Mouse (Mus musculus) midbrain, embryonic 16.5 days (tissue): ENCODE data around the gene Gm20388. TPM values are rescaled to one million over a fixed set of nuclear protein-coding genes. Genes with fewer than 3 reads are reported as not detected.

Experiments
- ATAC-seq: fragments of 200-750 bp; cut with Nextera tagmentation; 2 replicates; pipeline ENCODE4 v1.8.0; 2017; ENCODE audit warnings: moderate TSS enrichment
- H3K27ac ChIP-seq: fragments of 300-500 bp; sonication (generic); 2 replicates; pipeline ENCODE4 v1.5.1; 2014; ENCODE audit warnings: mild to moderate bottlenecking, low read length, mixed read lengths
- H3K27me3 ChIP-seq: fragments of 300-500 bp; sonication (generic); 2 replicates; pipeline ENCODE4 v1.6.1; 2014; ENCODE audit warnings: low read depth, low read length, mixed read lengths; ENCODE audit not compliant: control insufficient read depth, insufficient read depth
- H3K36me3 ChIP-seq: fragments of 300-500 bp; sonication (generic); 2 replicates; pipeline ENCODE4 v1.6.1; 2014; ENCODE audit warnings: mild to moderate bottlenecking, low read length, moderate library complexity, mixed read lengths; ENCODE audit not compliant: control insufficient read depth, insufficient read depth
- H3K4me1 ChIP-seq: fragments of 300-500 bp; sonication (generic); 2 replicates; pipeline ENCODE4 v1.6.1; 2014; ENCODE audit warnings: mild to moderate bottlenecking, low read length, mixed read lengths; ENCODE audit not compliant: control insufficient read depth, insufficient read depth
- H3K4me2 ChIP-seq: fragments of 300-500 bp; sonication (generic); 2 replicates; pipeline ENCODE4 v1.6.1; 2014; ENCODE audit warnings: mild to moderate bottlenecking, low read length, mixed read lengths
- H3K4me3 ChIP-seq: fragments of 300-500 bp; sonication (generic); 2 replicates; pipeline ENCODE4 v1.5.1; 2014; ENCODE audit warnings: low read depth, mild to moderate bottlenecking, low read length, moderate library complexity, mixed read lengths
- H3K9ac ChIP-seq: fragments of 300-500 bp; sonication (generic); 2 replicates; pipeline ENCODE4 v1.6.1; 2014; ENCODE audit warnings: low read depth, low read length, mixed read lengths
- H3K9me3 ChIP-seq: fragments of 300-500 bp; sonication (generic); replicated peaks from 2 replicates; pipeline ENCODE4 v1.6.1; 2014; ENCODE audit warnings: mild to moderate bottlenecking, low read length, mixed read lengths; ENCODE audit not compliant: control insufficient read depth, poor library complexity, severe bottlenecking
- WGBS: fragments of 180-500 bp; shearing (Covaris S2); extraction: QIAGEN DNeasy Blood & Tissue Kit; methylation state at CpG from one replicate; pipeline ENCODE4 v1.1.7; 2014; 5-methylcytosine and 5-hydroxymethylcytosine counted together
- polyA plus RNA-seq: library from polyadenylated mRNA; unstranded; fragments of >200 nt; fragmentation: Nextera tagmentation; extraction: Ambion mirVana; gene quantifications from 2 replicates; pipeline ENCODE4 v1.2.1, GENCODE M21; 2015

Gm20388 gene
- polyA plus RNA-seq, 1 experiment from 2014 or later = 7.5 TPM

DNA sequence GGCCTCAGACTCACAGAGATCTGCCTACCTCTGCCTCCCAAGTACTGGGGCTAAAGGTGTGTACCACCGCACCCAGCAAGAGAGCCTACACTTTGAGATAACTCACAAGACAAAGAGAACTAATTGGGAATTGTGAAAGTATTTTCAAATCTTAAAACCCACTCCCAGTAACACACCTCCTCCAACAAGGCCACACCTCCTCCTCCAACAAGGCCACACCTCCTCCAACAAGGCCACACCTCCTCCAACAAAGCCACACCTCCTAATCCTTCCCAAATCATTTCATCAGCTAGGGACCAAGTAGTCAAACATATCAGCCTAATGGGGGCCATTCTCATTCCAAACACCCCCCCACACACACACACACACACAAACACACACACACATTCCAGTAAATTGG, 3863.8 kb downstream of the Gm20388 start:
- Histone ChIP-seq H3K27me3 (no peaks in the 10 kb centered on the region), H3K27ac (no peak overlapping the region), H3K4me3 (no peak overlapping the region), H3K4me1 (no peaks in the 10 kb centered on the region; the same call in 1 of the 2 replicates), H3K9ac (no peak overlapping the region), H3K4me2 (no peak overlapping the region), H3K9me3 (no peaks in the 10 kb centered on the region), H3K36me3 (no peaks in the 10 kb centered on the region)
- WGBS = 95% methylated on average over 1 of the region's 1 CpGs
- ATAC-seq = no peak

DNA sequence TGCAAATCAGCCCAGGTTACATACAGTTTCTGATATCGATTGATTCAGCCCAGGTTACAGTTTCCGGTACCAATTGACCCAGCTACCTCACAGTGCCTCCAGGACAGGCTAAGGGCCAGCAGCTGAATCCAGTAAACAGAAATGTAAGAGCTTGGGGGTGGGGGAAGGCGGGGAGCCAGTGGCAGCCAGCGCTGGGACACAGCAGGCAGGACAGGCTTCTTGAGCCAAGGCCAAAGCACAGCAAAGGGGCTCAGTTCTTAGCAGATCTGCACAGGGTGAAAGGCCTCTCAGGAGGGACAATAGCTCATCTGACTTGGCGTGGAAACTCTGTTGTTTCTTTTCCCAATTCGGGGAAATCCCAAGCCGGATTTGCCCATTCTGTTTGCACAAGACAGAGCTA, 3866.7 kb downstream of the Gm20388 start:
- 31% methylated on average over 7 of the region's 7 CpGs for WGBS

DNA sequence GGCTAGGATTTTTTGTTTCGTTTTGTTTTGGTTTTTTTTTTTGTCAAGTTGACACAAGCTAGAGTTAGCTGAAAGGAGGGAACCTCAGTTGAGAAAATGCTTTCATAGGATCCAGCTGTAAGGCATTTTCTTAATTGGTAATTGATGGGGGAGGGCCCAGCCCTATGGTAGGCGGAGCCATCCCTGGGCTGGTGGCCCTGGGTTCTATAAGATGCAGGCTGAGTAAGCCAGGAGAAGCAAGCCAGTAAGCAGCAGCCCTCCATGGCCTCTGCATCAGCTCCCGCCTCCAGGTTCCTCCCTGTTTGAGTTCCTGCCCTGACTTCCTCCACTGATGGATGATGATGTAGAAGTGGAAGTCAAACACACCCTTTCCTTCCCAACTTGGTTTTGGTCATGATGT, 3869.8 kb downstream of the Gm20388 start:
- 73% methylated on average over 3 of the region's 3 CpGs for WGBS

More for the DNA sequence above, 3866.7 kb downstream of the Gm20388 start:
- Histone ChIP-seq H3K9me3 (no peaks in the 10 kb centered on the region), H3K9ac (no peak overlapping the region), H3K4me1 (no peaks in the 10 kb centered on the region; the same call in 1 of the 2 replicates), H3K27ac (no peak overlapping the region), H3K27me3 (no peaks in the 10 kb centered on the region), H3K36me3 (no peaks in the 10 kb centered on the region), H3K4me2 (no peak overlapping the region), H3K4me3 (no peak overlapping the region)
- ATAC-seq = no peak

DNA sequence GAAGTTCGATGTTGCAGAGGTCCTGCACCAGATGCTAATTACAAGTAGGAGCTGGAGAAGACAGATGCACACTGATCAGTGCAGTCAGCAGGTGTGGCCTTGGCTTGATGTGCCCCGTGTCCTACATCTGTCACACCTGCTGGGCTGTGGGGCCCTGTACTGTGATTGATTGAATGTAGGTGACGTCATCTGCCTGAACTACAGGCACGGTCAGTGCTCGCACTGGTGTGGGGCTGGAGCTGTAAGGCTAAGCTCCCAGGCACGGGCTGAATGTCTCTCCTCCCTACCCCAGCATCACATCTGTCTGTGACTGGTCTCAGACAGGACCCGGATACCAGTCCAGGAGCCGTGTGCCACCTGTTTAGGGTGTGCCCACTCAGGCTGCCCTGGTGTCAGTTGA, 3870.6 kb downstream of the Gm20388 start:
- no peaks in the 10 kb centered on the region; the same call in 1 of the 2 replicates for H3K4me1 ChIP-seq
- H3K27ac ChIP-seq = no peak overlapping the region
- WGBS = 66% methylated on average over 8 of the region's 8 CpGs
- no peak overlapping the region for H3K4me3 ChIP-seq
- no peak overlapping the region for H3K9ac ChIP-seq
- no peaks in the 10 kb centered on the region for H3K36me3 ChIP-seq
- no peaks in the 10 kb centered on the region for H3K27me3 ChIP-seq
- H3K4me2 ChIP-seq = no peak overlapping the region
- no peak for ATAC-seq
- H3K9me3 ChIP-seq = no peaks in the 10 kb centered on the region

More for the DNA sequence above, 3869.8 kb downstream of the Gm20388 start:
- no peaks in the 10 kb centered on the region for H3K9me3 ChIP-seq
- no peak for ATAC-seq
- no peaks in the 10 kb centered on the region for H3K36me3 ChIP-seq
- no peak overlapping the region for H3K4me2 ChIP-seq
- H3K27ac ChIP-seq = no peak overlapping the region
- H3K4me1 ChIP-seq = no peaks in the 10 kb centered on the region; the same call in 1 of the 2 replicates
- no peaks in the 10 kb centered on the region for H3K27me3 ChIP-seq
- H3K9ac ChIP-seq = no peak overlapping the region
- no peak overlapping the region for H3K4me3 ChIP-seq

DNA sequence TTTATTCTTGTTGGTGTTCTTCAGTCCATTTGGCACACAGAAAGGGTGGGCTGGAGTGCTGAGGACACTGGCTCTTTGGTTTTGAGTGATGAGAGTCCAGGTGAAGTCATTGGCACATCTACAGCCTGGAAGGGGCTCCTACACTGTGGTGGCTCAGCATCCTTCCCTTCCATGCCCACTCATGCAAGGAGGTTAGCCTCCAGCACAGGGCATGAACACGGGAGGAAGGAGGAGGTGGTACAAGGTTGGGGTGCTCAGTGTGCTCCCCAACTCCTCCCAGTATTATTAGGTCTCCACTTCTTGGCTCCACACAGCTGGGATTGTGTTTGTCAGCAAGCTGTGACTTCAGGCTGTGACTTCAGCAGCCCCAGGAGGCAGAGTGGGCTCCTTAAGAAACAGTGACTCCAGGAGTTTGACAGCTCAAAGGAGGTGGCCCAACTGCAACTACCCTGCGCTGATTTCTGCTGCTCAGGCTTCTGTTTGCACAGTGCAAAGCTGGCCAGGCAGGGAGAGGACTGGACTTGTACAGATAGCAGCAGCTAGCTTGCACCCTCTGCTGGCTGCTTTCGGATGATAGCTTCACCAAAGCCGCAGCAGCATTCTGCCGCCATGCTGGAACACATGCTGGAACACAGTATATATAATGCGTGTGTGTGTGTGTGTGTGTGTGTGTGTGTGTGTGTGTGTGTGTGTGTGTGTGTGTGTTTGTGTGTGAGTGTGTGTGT, 3873.0 kb downstream of the Gm20388 start:
- Histone ChIP-seq H3K36me3 (no peaks in the 10 kb centered on the region), H3K4me2 (no peak overlapping the region), H3K9me3 (no peaks in the 10 kb centered on the region), H3K27ac (no peak overlapping the region), H3K4me1 (no peaks in the 10 kb centered on the region), H3K27me3 (no peaks in the 10 kb centered on the region), H3K4me3 (no peak overlapping the region), H3K9ac (no peak overlapping the region)
- ATAC-seq = peak; percentile 89
- 11% methylated on average over 6 of the region's 6 CpGs for WGBS

DNA sequence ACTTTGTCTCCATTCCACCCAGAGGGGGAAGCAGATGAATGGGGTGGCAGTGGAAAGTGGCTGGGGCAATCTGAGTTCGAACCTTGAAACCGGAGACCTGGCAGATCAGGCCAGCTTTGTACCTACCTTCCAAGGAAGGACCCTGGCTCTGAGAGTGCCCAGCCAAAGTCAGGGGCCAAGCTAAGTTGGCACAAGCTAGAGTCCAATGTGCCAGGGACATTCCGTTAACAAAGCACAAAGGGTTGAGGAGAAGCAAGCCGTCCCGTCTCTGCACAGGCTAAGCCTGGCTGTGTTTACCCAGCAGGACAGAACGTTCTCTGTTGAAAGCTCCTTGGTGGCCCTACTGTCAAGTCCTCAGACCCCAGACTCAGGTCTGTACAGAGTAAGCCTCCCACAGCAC, 3875.5 kb downstream of the Gm20388 start:
- Histone ChIP-seq H3K36me3 (no peaks in the 10 kb centered on the region), H3K4me1 (no peaks in the 10 kb centered on the region; the same call in 1 of the 2 replicates), H3K9ac (no peak overlapping the region), H3K4me3 (no peak overlapping the region), H3K4me2 (no peak overlapping the region), H3K9me3 (no peaks in the 10 kb centered on the region), H3K27ac (no peak overlapping the region), H3K27me3 (no peaks in the 10 kb centered on the region)
- ATAC-seq = no peak
- 70% methylated on average over 6 of the region's 6 CpGs for WGBS

DNA sequence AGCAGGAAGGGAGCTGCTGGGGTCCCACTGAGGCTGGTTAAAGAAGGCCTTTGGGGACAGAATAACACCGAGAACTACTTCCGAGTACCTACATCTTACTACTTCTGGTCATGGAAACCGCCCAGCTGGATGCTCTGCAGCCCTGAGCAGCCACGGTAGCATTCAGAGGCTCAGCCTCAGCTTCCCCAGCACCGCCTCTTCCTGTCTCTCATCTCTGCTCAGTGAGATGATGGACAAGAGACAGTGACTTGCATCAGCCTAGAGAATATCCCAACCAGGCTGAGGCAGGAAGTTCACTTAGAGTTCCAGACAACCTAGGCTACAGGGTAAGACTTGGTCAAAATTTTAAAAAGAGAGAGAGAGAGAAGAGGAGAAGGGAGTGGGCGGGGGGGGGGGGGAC, 3876.0 kb downstream of the Gm20388 start:
- no peak for ATAC-seq
- Histone ChIP-seq H3K4me3 (no peak overlapping the region), H3K27me3 (no peaks in the 10 kb centered on the region), H3K27ac (no peak overlapping the region), H3K9ac (no peak overlapping the region), H3K4me1 (no peaks in the 10 kb centered on the region; the same call in 1 of the 2 replicates), H3K36me3 (no peaks in the 10 kb centered on the region), H3K4me2 (no peak overlapping the region), H3K9me3 (no peaks in the 10 kb centered on the region)
- whole genome bisulfite sequencing = 74% methylated on average over 5 of the region's 6 CpGs

DNA sequence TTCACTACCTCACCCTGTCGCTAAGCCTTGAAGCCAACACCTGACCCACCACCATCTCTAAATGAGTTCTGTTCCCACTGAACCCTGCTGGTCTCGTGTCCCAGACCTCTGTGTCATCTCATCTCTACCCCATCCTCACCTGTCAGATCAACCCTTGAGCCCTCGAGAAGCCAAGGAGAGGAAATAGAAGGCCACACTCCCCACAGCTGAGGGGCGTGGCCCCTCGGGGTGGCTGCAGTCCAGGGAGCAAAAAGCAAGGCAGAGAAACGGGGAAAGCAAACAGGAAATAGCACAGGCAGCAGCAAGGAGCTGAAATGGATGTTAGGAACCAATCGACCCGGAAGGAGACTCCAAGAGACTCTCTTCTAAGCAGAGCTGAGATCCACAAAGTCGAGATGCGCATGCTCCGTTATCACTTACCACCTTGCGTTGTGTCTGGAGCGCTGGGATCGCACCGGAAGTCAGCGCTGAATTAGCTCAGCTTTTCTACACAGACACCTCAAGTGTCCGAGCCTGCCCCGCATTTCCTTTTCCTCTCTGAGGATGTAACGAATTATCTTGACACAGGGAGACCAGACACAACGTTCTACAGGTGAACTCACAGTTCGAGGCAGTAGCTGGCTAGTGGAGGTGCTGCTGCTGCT, 3876.7 kb downstream of the Gm20388 start:
- H3K4me1 ChIP-seq = no peaks in the 10 kb centered on the region; the same call in 1 of the 2 replicates
- no peak overlapping the region for H3K4me3 ChIP-seq
- H3K9me3 ChIP-seq = no peaks in the 10 kb centered on the region
- no peak overlapping the region for H3K27ac ChIP-seq
- H3K9ac ChIP-seq = no peak overlapping the region
- no peak overlapping the region for H3K4me2 ChIP-seq
- 67% methylated on average over 21 of the region's 21 CpGs for WGBS
- no peaks in the 10 kb centered on the region for H3K27me3 ChIP-seq
- H3K36me3 ChIP-seq = no peaks in the 10 kb centered on the region
- ATAC-seq = no peak

DNA sequence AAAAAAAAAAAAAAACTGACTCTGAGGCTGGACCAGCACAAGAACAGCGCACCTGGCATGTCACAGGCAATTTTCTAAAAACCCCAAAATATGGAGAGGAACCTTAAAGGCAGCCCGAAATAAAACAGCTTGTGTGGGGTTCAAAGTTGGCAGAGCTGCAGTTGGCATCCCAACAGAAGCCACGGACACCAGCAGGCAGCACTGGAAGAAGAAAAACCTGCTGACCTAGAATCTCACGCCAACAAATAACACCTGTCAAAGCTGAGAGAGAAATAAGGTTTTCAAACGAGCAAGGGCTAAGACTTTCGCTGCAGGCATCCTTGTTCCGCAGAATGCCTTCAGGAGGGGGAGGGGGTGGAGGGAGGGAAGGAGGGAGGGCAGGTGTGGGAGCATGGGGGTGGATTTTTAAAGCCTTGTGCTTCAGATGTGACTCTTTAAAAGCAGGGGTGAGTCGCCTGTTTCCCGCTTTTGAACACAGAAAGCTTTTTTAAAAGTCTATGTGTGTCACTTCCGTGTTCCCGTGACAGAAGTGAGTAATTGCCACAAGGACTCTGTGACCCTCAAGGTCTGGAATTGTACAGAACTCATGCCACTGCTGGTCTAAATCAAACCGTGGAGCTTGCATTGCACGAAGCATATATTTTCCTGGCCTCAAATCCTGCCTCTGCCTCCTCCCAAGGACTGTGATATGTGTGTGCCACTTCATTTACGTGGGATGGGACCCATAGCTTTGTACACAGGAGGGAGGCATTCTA, 3878.0 kb downstream of the Gm20388 start:
- ATAC-seq = no peak
- no peak overlapping the region for H3K9ac ChIP-seq
- no peaks in the 10 kb centered on the region for H3K36me3 ChIP-seq
- H3K27me3 ChIP-seq = no peaks in the 10 kb centered on the region
- no peak overlapping the region for H3K27ac ChIP-seq
- H3K4me1 ChIP-seq = no peaks in the 10 kb centered on the region; the same call in 1 of the 2 replicates
- H3K4me3 ChIP-seq = no peak overlapping the region
- no peaks in the 10 kb centered on the region for H3K9me3 ChIP-seq
- WGBS = 58% methylated on average over 14 of the region's 14 CpGs
- H3K4me2 ChIP-seq = no peak overlapping the region
